Mouse (Mus musculus) CH12.LX (cell line): ENCODE results near the gene Gatd1. TPM values are rescaled to one million over a fixed set of nuclear protein-coding genes. Genes with fewer than 3 reads are reported as not detected.

Source experiments
- DNase-seq: peaks from one replicate; pipeline ENCODE4 v3.0.0-alpha.2; 2013; ENCODE audit errors: extremely low read depth
- H3K27ac ChIP-seq: 2 replicates; pipeline ENCODE4 v1.5.1; 2012; ENCODE audit warnings: low read depth, mild to moderate bottlenecking, control low read depth, moderate library complexity; ENCODE audit not compliant: insufficient read depth
- H3K27me3 ChIP-seq: replicated peaks from 2 replicates; pipeline ENCODE3; 2012; ENCODE audit warnings: inconsistent platforms
- H3K36me3 ChIP-seq, 2 experiments: replicated peaks in 1 of 2; 2 replicates each; pipeline versions ENCODE3 to v1.6.1; 2012; ENCODE audit warnings: inconsistent platforms in 1 of 2, low read length in 1 of 2, mild to moderate bottlenecking in 1 of 2, mixed read lengths in 1 of 2, moderate library complexity in 1 of 2; ENCODE audit not compliant: control insufficient read depth in 1 of 2, insufficient read depth in 1 of 2
- H3K4me1 ChIP-seq, 2 experiments: 2 replicates each; pipeline ENCODE4 v1.6.1; 2012; ENCODE audit warnings: inconsistent platforms in 1 of 2, moderate library complexity in 1 of 2; ENCODE audit not compliant: insufficient read depth in 2 of 2, control insufficient read depth in 1 of 2
- H3K4me2 ChIP-seq: 2 replicates; pipeline ENCODE4 v1.6.1; 2012; ENCODE audit warnings: low read depth, mild to moderate bottlenecking, control low read depth; ENCODE audit not compliant: poor library complexity, insufficient read depth, severe bottlenecking
- H3K4me3 ChIP-seq, 3 experiments: fragments of 150-350 bp in 1 of 3; sonication (generic) in 1 of 3; replicated peaks in 1 of 3; 2 replicates each; pipeline versions ENCODE3 to v1.5.1; 2011 to 2012; ENCODE audit warnings: low read depth in 2 of 3, low read length in 2 of 3, mild to moderate bottlenecking in 2 of 3, moderate library complexity in 2 of 3, control low read depth in 1 of 3, improper control_type of control experiment in 1 of 3, inconsistent platforms in 1 of 3, mixed read lengths in 1 of 3; ENCODE audit not compliant: poor library complexity in 1 of 3
- H3K79me2 ChIP-seq: replicated peaks from 2 replicates; pipeline ENCODE4 v1.6.1; 2012; ENCODE audit warnings: mild to moderate bottlenecking, moderate library complexity; ENCODE audit not compliant: control insufficient read depth, poor library complexity, insufficient read depth, severe bottlenecking; ENCODE audit errors: extremely low read depth
- H3K9ac ChIP-seq: 2 replicates; pipeline ENCODE4 v1.6.1; 2012; ENCODE audit warnings: low read depth, mild to moderate bottlenecking, control low read depth, moderate library complexity; ENCODE audit not compliant: insufficient read depth
- H3K9me3 ChIP-seq: replicated peaks from 2 replicates; pipeline ENCODE3; 2012; ENCODE audit warnings: low read length, inconsistent platforms, mixed read lengths
- CHD1 ChIP-seq: IDR thresholded peaks from 2 replicates; pipeline ENCODE4 v1.6.1; 2012; ENCODE audit warnings: low read depth, low read length, improper control_type of control experiment, inconsistent platforms
- CHD2 ChIP-seq: IDR thresholded peaks from 2 replicates; pipeline ENCODE4 v1.6.1; 2011; ENCODE audit warnings: low read length, improper control_type of control experiment
- CTCF ChIP-seq, 2 experiments: IDR thresholded peaks in 1 of 2; conservative IDR thresholded peaks in 1 of 2; 2 replicates each; pipeline ENCODE4 v1.5.1; 2011 to 2012; ENCODE audit warnings: low read depth in 2 of 2, low read length in 2 of 2, improper control_type of control experiment in 1 of 2, inconsistent platforms in 1 of 2, mild to moderate bottlenecking in 1 of 2, moderate library complexity in 1 of 2
- E2F4 ChIP-seq: IDR thresholded peaks from 2 replicates; pipeline ENCODE4 v1.6.1; 2011; ENCODE audit warnings: low read depth, low read length, improper control_type of control experiment; ENCODE audit not compliant: insufficient replicate concordance
- ELF1 ChIP-seq: IDR thresholded peaks from 2 replicates; pipeline ENCODE4 v1.6.1; 2014; ENCODE audit warnings: low read depth, mild to moderate bottlenecking, inconsistent platforms, low read length, improper control_type of control experiment
- EP300 ChIP-seq: IDR thresholded peaks from 2 replicates; pipeline ENCODE4 v1.6.1; 2011; ENCODE audit warnings: low read length, improper control_type of control experiment
- ETS1 ChIP-seq: conservative IDR thresholded peaks from 2 replicates; pipeline ENCODE4 v1.6.1; 2012; ENCODE audit warnings: low read depth, mild to moderate bottlenecking, inconsistent platforms, low read length, improper control_type of control experiment, moderate library complexity
- HCFC1 ChIP-seq: IDR thresholded peaks from 2 replicates; pipeline ENCODE4 v1.6.1; 2012; ENCODE audit warnings: low read depth, mild to moderate bottlenecking, inconsistent platforms, low read length, improper control_type of control experiment
- IRF4 ChIP-seq: IDR thresholded peaks from 2 replicates; pipeline ENCODE4 v1.6.1; 2014; ENCODE audit warnings: low read depth, mild to moderate bottlenecking, inconsistent platforms, low read length, improper control_type of control experiment
- KAT2A ChIP-seq: IDR thresholded peaks from 2 replicates; pipeline ENCODE4 v1.6.1; 2012; ENCODE audit warnings: low read length, improper control_type of control experiment, inconsistent platforms; ENCODE audit not compliant: insufficient replicate concordance
- MAX ChIP-seq: IDR thresholded peaks from 2 replicates; pipeline ENCODE4 v1.6.1; 2011; ENCODE audit warnings: low read length, improper control_type of control experiment
- MYC ChIP-seq: IDR thresholded peaks from 2 replicates; pipeline ENCODE4 v1.6.1; 2011; ENCODE audit warnings: low read depth, mild to moderate bottlenecking, improper control_type of control experiment, low read length
- NELFE ChIP-seq: IDR thresholded peaks from 2 replicates; pipeline ENCODE4 v1.6.1; 2011; ENCODE audit warnings: low read depth, low read length, improper control_type of control experiment
- PAX5 ChIP-seq: IDR thresholded peaks from 2 replicates; pipeline ENCODE4 v1.6.1; 2012; ENCODE audit warnings: low read length, inconsistent platforms, mixed read lengths
- POLR2A ChIP-seq: IDR thresholded peaks from 2 replicates; pipeline ENCODE4 v1.6.1; 2011; ENCODE audit warnings: low read depth, mild to moderate bottlenecking, improper control_type of control experiment, low read length
- POLR2AphosphoS2 ChIP-seq: IDR thresholded peaks from 2 replicates; pipeline ENCODE4 v1.6.1; 2011; ENCODE audit warnings: low read depth, low read length, improper control_type of control experiment
- RAD21 ChIP-seq: IDR thresholded peaks from 2 replicates; pipeline ENCODE4 v1.6.1; 2011; ENCODE audit warnings: low read depth, mild to moderate bottlenecking, low read length, improper control_type of control experiment, moderate library complexity
- SMC3 ChIP-seq: IDR thresholded peaks from 2 replicates; pipeline ENCODE4 v1.6.1; 2011; ENCODE audit warnings: low read depth, low read length, improper control_type of control experiment
- TCF12 ChIP-seq: IDR thresholded peaks from 2 replicates; pipeline ENCODE4 v1.6.1; 2014; ENCODE audit warnings: low read depth, mild to moderate bottlenecking, inconsistent platforms, low read length, improper control_type of control experiment
- UBTF ChIP-seq: IDR thresholded peaks from 2 replicates; pipeline ENCODE4 v1.6.1; 2012; ENCODE audit warnings: low read depth, mild to moderate bottlenecking, inconsistent platforms, low read length, improper control_type of control experiment, moderate library complexity
- USF2 ChIP-seq: conservative IDR thresholded peaks from 2 replicates; pipeline ENCODE4 v1.6.1; 2011; ENCODE audit warnings: low read depth, low read length, improper control_type of control experiment
- ZKSCAN1 ChIP-seq: IDR thresholded peaks from 2 replicates; pipeline ENCODE4 v1.6.1; 2012; ENCODE audit warnings: low read depth, inconsistent platforms, low read length, improper control_type of control experiment, borderline replicate concordance
- ZMIZ1 ChIP-seq: IDR thresholded peaks from 2 replicates; pipeline ENCODE4 v1.6.1; 2012; ENCODE audit warnings: low read depth, mild to moderate bottlenecking, inconsistent platforms, low read length, improper control_type of control experiment
- ZNF384 ChIP-seq: IDR thresholded peaks from 2 replicates; pipeline ENCODE4 v1.6.1; 2012; ENCODE audit warnings: low read depth, low read length, improper control_type of control experiment, inconsistent platforms
- dilution Hi-C: fragments of 300-500 bp; cut with MboI; formaldehyde crosslinking; loops from 2 replicates; pipeline ENCODE4 v1.14.3; 2020; ENCODE audit warnings: low sequenced_read_pairs; ENCODE audit not compliant: extremely low pct_unique_long_range_greater_than_20kb, extremely low pct_ligation_motif_present
- in situ Hi-C: fragments of 300-500 bp; cut with MboI; formaldehyde crosslinking; loops from 3 replicates; pipeline ENCODE4 v1.14.3; 2019; ENCODE audit warnings: low sequenced_read_pairs, low pct_ligation_motif_present, low pct_unique_long_range_greater_than_20kb, mixed read lengths
- polyA plus RNA-seq: library from polyadenylated mRNA; unstranded; fragments of >175 nt; gene quantifications from 2 replicates; pipeline ENCODE4 v1.2.1, GENCODE M21; 2012; ENCODE audit warnings: low read depth; ENCODE audit not compliant: insufficient read length
- total RNA-seq, 2 experiments: library from RNA; depleted of rRNA; stranded (reverse); fragments of 300-350 nt in 1 of 2; fragments of >200 nt in 1 of 2; gene quantifications; 2 replicates each; pipeline ENCODE4 v1.2.3; 2012 to 2014

Gatd1 gene
- total and polyA plus RNA-seq, 3 experiments, result 21.2 to 31.4 (median 29.6) TPM

DNA sequence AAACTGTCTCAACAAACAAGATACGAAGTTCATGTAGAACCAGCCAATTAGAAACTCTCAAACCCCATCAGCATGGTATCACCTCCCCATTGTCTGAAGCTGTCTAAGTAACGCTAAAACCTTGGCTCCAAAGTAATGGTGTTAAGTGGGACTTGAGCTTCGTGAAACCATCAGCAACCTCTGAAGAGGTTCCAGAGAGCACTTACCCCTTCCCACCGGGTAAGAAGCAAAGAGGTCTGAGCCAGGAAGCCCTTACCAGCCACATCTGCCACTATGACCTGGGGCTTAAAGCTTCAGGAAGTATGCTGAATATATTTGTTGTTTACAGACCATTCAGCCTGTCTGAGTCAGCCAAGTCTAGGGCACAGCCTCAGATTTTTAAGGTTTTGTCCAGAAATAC lies 8.5 kb downstream of the Gatd1 start:
- H3K4me1 ChIP-seq, result peaks cover 5% of the 10 kb centered on the region in 2 experiments
- H3K9me3 ChIP-seq, result no peaks in the 10 kb centered on the region
- no peak overlapping the region for H3K4me2 ChIP-seq
- in situ Hi-C loops, result no loop called here
- H3K9ac ChIP-seq, result no peak overlapping the region
- no peak for TF ChIP-seq HCFC1
- no peak for TF ChIP-seq SMC3
- TF ChIP-seq IRF4, result no peak
- no peak for TF ChIP-seq MYC
- TF ChIP-seq TCF12, result no peak
- no peak for TF ChIP-seq UBTF
- no peak for TF ChIP-seq NELFE
- no peak for TF ChIP-seq CTCF (conservative IDR thresholded peaks at IDR 0.05 in 1 of 2, IDR thresholded peaks at IDR 0.05 in 1 of 2; ENCODE audit: low read depth in 2 of 2, low read length in 2 of 2)
- TF ChIP-seq EP300, result no peak
- no peak for TF ChIP-seq ELF1
- no peak for TF ChIP-seq E2F4
- TF ChIP-seq POLR2AphosphoS2, result no peak
- TF ChIP-seq ZKSCAN1, result no peak
- TF ChIP-seq ZMIZ1, result no peak
- TF ChIP-seq CHD1, result no peak
- no peak for TF ChIP-seq ETS1
- TF ChIP-seq CHD2, result no peak
- no peak for TF ChIP-seq PAX5
- TF ChIP-seq USF2, result no peak
- TF ChIP-seq MAX, result no peak
- no peaks in the 10 kb centered on the region for H3K79me2 ChIP-seq
- dilution Hi-C loops, result no loop called here
- no peak overlapping the region for H3K27ac ChIP-seq
- peaks cover 47 to 70% of the 10 kb centered on the region in 2 experiments for H3K36me3 ChIP-seq
- DNase-seq, result no peak
- no peak overlapping the region for H3K4me3 ChIP-seq
- H3K27me3 ChIP-seq, result no peaks in the 10 kb centered on the region

DNA sequence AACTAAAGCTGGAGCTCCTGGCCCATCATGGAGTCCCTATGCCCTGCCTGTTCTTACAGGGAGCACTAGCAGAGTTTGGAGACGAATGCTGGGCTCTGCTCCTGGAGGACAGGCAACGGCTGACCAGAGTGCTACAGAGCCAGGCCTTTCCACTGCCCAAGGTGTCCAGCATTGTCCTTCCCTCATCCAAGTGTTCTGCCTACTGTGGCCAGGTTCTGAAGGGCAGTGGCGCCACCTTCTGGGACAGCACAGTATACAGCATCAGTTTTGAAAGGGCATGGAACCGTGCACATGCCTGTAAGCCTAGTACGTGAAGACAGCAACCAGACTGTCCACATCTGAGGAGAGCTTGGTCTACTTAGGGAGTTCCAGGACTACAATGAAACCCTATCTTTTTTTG lies 10.6 kb downstream of the Gatd1 start:
- Histone ChIP-seq H3K9me3 (no peaks in the 10 kb centered on the region), H3K27me3 (no peaks in the 10 kb centered on the region), H3K27ac (no peak overlapping the region), H3K4me3 (no peak overlapping the region), H3K36me3 (peaks cover 45 to 69% of the 10 kb centered on the region in 2 experiments), H3K4me2 (no peak overlapping the region), H3K79me2 (no peaks in the 10 kb centered on the region), H3K9ac (no peak overlapping the region), H3K4me1 (no peaks in the 10 kb centered on the region)
- no peak for DNase-seq
- in situ Hi-C loops (no loop called here), dilution Hi-C loops (no loop called here)
- no peak for TF ChIP-seq HCFC1
- TF ChIP-seq CTCF (conservative IDR thresholded peaks at IDR 0.05 in 1 of 2, IDR thresholded peaks at IDR 0.05 in 1 of 2; ENCODE audit: low read depth in 2 of 2, low read length in 2 of 2), result peak; percentile 51 to 83
- no peak for TF ChIP-seq KAT2A
- no peak for TF ChIP-seq ZNF384
- TF ChIP-seq POLR2A, result no peak
- TF ChIP-seq RAD21, result peak; percentile 79
- TF ChIP-seq SMC3, result peak; percentile 61
